Mouse (Mus musculus) embryonic fibroblast, embryonic 13.5 days (primary cell): ENCODE measurements around the gene Bfar.

Source experiments
- CTCF ChIP-seq: IDR thresholded peaks from 2 replicates; pipeline ENCODE4 v1.5.1; 2011; ENCODE audit warnings: mild to moderate bottlenecking, control low read depth, low read length, moderate library complexity, borderline replicate concordance; ENCODE audit not compliant: insufficient read depth
- POLR2A ChIP-seq: IDR thresholded peaks from 2 replicates; pipeline ENCODE4 v1.6.1; 2011; ENCODE audit warnings: low read depth, mild to moderate bottlenecking, control low read depth, low read length, moderate library complexity

GRCm38 (mm10) chr16:13733518-13734137 is 62.0 kb downstream of the Bfar start:
- TF ChIP-seq CTCF = peak; percentile 53
- TF ChIP-seq POLR2A = no peak
